18 mouse cellular contexts compared by ENCODE assay signal in genomic region chr10:31537213-31537612, GRCm38 (mm10).
"Had no signal": no experiment of that assay in that cellular context is flagged by ENCODE, and none has a peak within 500 bp of the region (broad histone marks: within the 10 kb centered on the region; RNA-seq: fewer than 3 reads in every experiment).

No protein-coding gene starts in this region.

- H3K4me2 ChIP-seq: limb, embryonic 13.5 days; liver, embryonic 12.5 days; liver, embryonic 15.5 days; midbrain, embryonic 12.5 days; midbrain, embryonic 15.5 days; neural tube, embryonic 13.5 days had no signal

- H3K4me3 ChIP-seq: layer of hippocampus, adult 2 months; limb, embryonic 10.5 days; limb, embryonic 13.5 days; liver, embryonic 12.5 days; liver, embryonic 15.5 days; midbrain, embryonic 12.5 days; midbrain, embryonic 15.5 days; neural tube, embryonic 13.5 days had no signal

- H3K4me1 ChIP-seq: limb, embryonic 10.5 days; liver, embryonic 12.5 days; liver, embryonic 15.5 days; midbrain, embryonic 12.5 days; midbrain, embryonic 15.5 days had no signal

- DNase-seq: kidney, adult 2 months; kidney, postnatal 25 days; layer of hippocampus, adult 9-11 months; liver; lung, adult 18-20 months; thymus, adult 18-20 months; thymus, postnatal 36 days had no signal

- H3K9me3 ChIP-seq: limb, embryonic 10.5 days; limb, embryonic 13.5 days; liver, embryonic 12.5 days; liver, embryonic 15.5 days; midbrain, embryonic 12.5 days; midbrain, embryonic 15.5 days; neural tube, embryonic 13.5 days had no signal

- H3K9ac ChIP-seq: limb, embryonic 13.5 days; liver, embryonic 12.5 days; liver, embryonic 15.5 days; midbrain, embryonic 12.5 days; midbrain, embryonic 15.5 days; neural tube, embryonic 13.5 days had no signal

- H3K36me3 ChIP-seq: liver, embryonic 12.5 days; liver, embryonic 15.5 days; midbrain, embryonic 15.5 days had no signal

- H3K27me3 ChIP-seq: limb, embryonic 13.5 days; liver, embryonic 12.5 days; liver, embryonic 15.5 days; midbrain, embryonic 12.5 days; midbrain, embryonic 15.5 days; neural tube, embryonic 13.5 days had no signal

- ATAC-seq: intestine, postnatal 0 days; liver, embryonic 12.5 days; midbrain, embryonic 15.5 days had no signal

- H3K27ac ChIP-seq: kidney, postnatal 0 days; layer of hippocampus, adult 2 months; limb, embryonic 10.5 days; limb, embryonic 13.5 days; liver, embryonic 12.5 days; liver, embryonic 15.5 days; macrophage; midbrain, embryonic 12.5 days; midbrain, embryonic 15.5 days; neural tube, embryonic 13.5 days had no signal
